Mouse (Mus musculus): ENCODE results near the gene Rbfox3. TPM values are rescaled to one million over a fixed set of nuclear protein-coding genes. Genes with fewer than 3 reads are reported as not detected.

The Rbfox3 gene
- total RNA-seq, 2 experiments from 2014 or later: not detected

DNA sequence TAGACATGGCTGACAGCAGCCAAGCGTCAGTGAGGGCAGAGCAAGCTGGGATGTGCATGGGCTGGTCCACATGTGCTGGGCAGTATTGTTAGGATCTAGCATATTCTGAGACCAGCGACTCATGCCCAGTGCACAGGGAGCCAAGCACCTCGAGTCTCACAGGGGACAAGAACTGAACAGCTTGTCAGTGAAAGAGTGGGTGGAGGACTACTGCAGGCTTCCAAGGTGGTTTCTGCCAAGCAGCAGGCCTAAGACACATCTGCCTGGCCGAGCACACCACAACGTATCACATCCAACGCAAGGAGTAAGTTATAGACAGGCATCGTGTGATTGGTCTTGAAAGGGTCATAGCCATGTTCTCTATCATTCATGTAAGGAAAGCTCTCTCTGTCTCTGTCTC lies 235.0 kb downstream of the Rbfox3 start:
- no peak for ATAC-seq (replicated peaks; ENCODE audit: poor library complexity)

DNA sequence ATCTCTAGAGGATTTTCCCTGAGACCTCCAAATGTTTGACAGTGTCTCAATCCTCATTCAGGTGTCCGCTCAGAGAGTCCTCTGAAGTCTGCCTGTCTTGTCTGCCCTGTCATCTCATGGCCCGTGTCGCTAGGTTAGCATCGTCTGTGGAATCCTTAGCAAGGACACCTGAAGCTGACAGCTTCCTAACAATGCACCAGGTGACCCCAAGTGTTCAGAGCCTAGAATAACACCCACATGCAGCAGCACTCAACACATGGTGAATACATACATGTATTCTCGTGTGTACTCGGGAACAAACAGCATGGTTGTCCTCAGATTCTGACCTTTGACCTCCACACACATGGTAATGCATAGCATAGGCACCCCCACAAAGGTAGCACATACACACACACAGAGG lies 239.4 kb downstream of the Rbfox3 start:
- no peak for ATAC-seq (replicated peaks; ENCODE audit: poor library complexity)

DNA sequence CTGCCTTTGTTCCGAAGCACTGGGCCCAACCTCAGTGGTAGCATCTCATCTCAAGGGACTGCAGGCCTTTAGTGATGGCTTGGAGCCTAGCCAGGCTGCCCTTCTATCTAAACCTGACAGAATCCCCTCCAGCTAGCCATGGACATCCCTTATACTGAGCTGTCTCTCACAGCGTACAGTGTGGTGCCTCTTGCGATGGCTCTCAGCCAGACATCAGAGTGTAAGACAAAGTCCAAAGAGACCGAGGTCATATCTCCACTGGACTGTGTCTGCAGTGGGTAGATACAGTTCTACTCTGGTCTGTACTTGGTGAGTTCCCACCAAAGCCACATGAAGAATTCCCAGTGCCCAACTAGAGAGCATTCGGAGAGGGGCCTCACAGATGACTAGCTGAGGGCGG lies 240.2 kb downstream of the Rbfox3 start:
- ATAC-seq (replicated peaks; ENCODE audit: poor library complexity): no peak

DNA sequence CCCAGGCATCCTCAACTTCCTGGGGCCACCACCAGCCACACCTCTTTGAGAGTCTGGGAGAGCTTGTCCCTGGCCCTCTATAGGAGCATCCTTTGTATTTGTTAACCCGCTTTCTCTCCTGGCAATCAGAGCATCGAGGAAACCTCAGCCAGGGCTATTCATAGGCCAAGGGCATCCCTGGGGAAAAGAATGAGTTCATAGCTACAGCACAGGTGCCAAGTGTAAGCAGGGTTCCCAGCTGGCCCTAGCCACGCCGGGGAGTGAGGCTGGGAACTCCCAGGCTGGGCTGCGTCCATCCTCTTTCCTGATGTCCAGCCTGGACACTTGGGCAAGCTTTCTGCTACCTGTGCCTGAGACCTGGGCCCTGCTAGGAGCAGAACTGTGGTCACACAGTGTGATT lies 241.6 kb downstream of the Rbfox3 start:
- no peak for ATAC-seq (replicated peaks; ENCODE audit: poor library complexity)

DNA sequence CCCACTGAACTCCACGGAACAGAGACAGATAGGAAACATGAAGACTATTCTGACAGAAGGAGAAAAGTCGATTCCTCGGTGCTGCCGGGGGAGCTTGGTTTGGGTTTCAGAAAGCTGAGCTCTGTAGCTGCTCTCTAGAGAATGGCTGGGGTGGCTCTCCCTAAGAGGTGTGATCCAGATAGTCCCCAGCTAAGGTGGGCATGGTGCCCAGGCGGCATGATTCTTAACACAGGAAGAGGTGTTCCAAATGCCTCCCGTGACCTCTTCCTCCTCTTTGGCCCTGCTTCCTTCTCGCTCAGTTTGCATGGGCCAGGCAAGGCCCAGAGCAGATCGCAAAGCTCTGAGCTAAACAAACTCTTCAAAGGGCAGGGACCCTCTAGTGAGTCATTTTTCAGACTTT lies 243.0 kb downstream of the Rbfox3 start:
- no peak for ATAC-seq (replicated peaks; ENCODE audit: poor library complexity)

DNA sequence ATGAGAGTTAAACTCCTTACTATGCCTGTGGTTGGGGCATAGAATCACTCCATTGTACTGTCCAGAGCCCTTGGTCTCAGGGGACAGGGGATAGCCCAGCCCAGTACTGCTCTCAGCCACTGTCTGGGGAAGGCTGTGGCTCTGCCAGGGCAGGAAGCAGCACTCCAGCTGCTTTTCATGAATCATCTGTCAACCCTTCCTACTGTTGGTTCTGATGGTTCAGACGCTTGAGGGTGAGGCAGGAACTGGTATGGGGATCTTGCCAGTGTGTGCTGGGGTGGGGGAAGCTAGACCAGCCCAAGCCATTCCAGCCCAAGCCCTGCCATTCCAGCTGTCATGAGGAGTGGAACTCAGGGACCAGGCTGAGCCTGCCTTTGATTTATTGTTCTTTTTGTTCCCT lies 243.5 kb downstream of the Rbfox3 start:
- ATAC-seq (replicated peaks; ENCODE audit: poor library complexity): no peak

DNA sequence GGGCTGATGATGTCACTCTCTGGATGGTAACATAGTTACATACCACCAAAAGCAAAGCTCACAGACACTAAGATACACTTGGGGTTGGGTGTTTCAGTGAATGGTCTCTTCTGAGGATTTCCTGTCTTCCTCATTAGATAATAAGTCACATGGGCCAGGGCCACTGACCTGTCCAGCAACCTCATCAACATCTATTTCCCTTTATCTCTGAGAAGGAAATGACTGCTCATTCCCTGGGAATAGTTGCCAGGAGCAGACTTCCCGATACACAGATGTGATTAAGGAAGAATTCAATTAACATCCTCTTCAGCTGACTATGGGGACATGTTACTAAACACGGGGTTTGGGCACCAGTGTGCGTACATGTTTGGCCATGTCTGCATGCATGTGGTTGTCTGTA lies 245.2 kb downstream of the Rbfox3 start:
- ATAC-seq (replicated peaks; ENCODE audit: poor library complexity): no peak

DNA sequence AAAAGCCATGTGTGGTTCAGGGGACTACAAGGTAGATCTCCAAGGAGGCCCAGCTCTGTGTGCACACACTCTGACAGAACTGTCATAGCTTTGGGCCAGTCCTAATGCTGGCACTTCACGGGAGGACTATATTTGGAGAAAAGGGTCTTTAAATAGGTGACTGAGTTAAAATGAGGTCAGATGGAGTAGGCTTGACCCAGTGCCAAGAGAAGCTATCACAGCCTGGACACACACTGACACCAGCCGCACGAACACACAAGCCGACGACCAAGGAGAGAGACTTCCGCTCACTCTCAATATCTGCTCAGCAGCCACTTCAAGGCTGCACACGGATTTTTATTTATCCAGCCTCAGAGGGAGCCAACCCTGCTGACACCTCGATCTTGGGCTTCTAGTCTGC lies 248.1 kb downstream of the Rbfox3 start:
- ATAC-seq (replicated peaks; ENCODE audit: poor library complexity): no peak

DNA sequence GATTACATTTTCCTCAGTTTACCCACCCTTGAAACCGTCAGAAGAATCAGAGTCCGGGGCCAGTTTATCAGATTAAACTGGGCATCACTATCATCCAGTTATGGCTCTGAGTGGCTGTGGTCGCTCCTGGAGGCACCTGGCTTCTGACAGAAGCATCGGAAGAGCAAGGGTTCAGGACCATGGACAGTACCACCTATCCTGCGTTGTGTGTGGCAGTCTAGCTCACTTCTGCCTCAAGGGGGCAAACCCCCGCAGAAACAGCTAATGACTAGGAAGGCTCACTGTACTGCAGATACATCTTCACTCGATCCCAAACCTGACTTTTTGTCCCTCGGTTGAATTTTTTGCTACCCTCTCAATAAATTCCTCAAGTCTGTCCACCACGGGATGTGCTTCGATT lies 252.1 kb downstream of the Rbfox3 start:
- peak; percentile 85 for ATAC-seq (replicated peaks; ENCODE audit: poor library complexity)

DNA sequence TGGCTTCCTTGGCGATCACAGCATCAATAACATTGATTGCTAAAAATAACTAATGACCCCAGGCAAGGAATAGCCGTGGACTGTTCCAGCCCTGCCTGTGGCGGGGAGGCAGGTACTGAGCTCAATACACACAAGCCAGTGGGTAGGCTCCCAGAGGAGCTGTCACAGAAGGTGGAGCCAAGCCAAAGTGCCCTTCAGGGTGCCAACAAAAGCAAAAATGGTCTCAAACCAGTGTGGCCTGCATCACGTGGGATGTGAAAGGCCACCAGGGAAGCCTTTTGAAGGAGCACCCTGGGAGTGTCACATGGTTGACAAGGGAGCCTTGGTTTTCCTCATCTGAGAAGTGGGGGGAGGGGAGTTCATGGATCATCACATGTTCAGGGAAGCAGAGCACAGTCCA lies 255.6 kb downstream of the Rbfox3 start:
- no peak for ATAC-seq (replicated peaks; ENCODE audit: poor library complexity)

DNA sequence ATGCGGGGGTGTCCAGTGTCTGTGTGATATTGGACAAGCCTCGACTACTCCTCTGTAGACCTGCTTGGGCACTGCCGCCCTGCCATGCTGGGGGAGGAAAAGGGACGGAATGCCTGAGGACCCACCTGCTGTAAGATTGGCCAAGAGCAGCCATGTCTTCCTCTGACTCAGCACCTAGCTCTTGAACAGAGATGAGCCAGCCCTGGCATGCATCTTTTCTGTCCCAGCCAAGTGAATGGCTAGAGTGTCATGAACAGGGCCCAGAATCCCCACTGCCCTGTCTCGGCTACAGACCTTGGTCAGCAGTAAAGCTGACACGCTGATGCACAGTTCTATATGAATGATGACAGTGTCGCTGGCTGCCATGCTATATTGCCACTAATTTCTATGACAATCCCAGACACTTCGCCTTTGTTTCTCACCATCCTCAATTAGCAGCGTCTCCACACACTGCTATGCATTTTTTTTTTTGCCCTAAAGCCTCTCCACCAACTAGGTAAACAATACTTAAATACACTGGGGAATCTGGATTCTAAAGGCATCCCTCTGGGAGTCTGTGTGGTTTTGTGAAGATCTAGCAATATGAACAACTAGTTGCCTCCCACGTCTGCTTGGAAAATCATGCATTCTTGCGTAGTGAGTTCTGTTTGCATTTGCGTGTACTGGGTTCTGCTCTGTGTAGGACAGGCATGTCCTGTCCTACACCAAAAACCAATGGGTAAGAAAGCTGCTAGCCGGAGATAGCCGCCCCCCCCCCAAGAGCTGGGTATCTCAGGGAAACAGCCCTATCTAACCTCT lies 257.7 kb downstream of the Rbfox3 start:
- ATAC-seq (replicated peaks; ENCODE audit: poor library complexity): no peak

DNA sequence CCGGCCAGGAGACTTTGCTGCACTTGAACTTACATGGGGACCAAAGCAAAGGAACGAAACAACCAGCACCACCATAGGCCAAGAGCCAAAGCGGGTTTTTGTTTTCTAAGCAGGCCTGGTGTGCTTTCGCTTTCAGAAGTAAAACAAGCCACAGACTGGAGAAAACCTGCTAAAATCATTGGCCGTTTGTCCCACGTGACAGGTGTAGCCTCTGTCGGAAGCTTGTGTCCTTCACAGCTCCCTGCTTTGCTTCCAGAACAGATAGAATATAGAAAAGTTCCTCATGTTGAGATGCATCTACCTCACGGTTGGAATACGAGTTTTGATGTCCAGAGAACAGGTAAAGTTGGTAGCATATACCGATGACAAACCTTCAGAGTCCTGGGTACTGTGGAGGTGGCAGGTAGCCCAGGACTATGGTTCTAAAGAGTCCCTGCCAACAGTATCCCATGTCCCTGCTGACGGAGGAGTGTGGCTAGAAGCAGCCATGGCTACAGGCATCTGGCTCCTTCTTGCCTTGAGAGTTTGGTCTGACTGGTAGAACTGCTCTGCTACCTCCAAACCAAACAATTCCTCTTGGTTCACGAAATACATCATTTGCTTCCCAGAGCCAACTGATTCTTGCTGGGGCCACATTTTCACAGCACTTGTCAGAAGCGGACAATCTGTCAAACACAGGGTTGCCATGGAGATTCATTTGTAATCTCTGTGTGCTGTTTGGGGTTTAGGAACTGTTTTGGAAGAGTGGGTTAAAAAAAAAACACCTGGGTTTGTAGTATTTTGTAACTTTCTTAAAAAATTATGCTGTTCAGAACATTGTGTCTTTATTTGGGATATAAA lies 258.8 kb downstream of the Rbfox3 start:
- no peak for ATAC-seq (replicated peaks; ENCODE audit: poor library complexity)

DNA sequence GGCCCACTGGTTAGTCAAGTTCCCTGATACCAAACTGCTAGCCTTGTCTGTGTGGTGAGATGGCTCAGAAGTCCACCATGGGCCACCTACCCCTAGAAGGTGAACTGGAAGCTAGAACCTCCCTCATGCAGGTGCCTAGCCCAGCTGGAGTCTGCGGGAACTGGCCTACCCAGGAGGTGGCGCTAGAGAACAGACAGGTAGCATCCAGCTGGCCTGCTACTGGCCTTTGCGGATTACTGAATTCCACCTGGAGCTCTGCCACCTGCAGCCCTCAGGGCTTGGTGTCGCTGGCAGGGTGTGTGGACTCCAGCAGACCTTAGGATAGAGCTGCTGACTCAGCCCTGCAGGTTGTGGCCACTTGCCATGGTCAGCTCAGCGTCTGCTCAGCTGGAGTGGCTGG lies 263.0 kb downstream of the Rbfox3 start:
- ATAC-seq (replicated peaks; ENCODE audit: poor library complexity): no peak

DNA sequence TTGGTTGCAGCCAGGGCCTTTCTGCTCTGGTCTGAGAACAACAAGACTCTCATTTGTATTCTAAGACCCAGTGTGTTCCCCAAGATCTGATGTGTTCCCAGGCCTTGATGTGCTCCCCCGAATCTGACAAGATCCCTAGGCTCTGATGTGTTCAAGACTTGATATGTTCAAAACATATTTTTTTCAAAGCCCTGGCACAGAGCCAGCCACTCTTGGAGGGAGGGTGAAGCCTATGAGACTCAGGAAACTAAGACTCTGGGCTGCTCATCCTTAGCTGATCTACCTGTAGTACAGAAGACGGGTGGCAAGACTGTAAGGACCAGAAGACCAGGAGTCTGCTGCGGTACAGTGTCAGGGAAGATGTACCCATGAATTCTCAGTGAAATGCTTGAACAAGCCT lies 264.5 kb downstream of the Rbfox3 start:
- ATAC-seq (replicated peaks; ENCODE audit: poor library complexity): no peak

DNA sequence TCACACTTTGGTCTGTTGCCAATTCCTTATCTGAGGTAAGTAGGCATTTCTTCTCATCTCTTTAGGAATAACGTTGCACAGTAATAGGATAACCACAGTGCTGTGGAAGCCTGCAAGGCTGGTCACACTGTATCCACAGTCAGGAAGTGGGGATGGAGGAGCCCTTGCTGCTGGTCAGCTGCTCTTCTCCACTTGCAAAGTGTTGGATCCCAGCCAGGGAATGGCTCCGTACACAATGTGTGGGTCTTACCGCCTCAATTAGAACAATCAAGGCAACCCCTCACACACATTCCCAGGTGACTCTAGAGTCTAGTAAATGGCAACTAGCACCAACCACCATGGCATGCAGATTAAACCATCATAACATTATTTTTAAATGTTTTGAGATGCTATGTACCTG lies 266.2 kb downstream of the Rbfox3 start:
- no peak for ATAC-seq (replicated peaks; ENCODE audit: poor library complexity)

DNA sequence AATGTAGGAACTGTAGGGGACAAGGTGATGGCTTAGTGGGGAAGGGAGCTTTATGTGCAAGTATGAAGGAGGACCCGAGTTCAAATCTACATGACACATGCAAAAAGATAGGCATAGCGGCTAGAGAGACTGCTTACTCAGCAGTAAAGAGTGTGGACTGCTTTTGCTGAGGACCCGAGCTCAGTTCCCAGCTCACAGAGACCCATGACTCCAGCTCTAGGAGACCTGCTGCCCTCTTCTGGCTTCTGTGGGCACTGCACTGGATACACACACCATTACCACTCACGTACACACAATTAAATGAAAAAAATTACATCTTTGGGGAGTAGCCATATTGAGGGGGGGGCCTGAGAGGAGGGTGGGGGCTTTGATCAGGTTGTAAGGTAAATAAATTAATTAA lies 270.7 kb downstream of the Rbfox3 start:
- no peak for ATAC-seq (replicated peaks; ENCODE audit: poor library complexity)

DNA sequence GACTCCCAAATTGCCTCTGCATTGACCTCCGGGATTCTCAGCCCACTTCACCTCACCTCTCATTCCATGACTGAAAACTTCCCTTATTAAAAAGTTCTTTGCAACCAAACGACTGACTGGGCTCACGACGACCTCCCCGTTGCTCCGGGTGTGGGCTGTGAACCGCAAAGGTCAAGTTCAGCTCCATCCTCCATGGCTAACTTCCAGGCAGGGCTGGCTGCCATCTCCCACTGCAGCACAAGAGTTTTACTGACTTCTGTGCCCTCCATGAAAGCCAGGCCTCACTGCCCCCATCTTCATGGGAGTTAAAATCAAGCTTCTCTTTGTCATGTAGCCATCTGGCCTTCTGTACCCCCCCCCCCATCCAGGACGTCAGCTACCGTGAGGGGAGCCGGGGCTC lies 273.7 kb downstream of the Rbfox3 start:
- no peak for ATAC-seq (replicated peaks; ENCODE audit: poor library complexity)

DNA sequence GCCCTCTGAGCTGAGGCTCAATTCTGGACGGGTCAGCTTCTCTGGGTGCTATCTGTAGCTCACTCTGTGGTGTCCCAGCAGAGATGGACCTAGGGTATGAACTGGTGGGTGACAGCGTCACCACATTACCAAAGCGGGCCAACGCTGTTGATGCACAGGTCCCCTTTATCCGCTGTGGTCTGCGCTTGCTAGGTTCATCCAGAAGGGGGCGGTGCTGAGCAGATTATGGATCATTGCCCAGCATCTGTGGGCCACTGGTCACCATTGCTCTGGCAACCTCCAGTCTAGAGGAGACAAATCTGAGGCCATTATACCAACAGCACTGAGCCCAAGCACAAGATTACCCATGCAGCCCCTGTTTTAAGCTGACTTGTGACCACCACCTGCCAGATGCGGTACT lies 276.8 kb downstream of the Rbfox3 start:
- no peak for ATAC-seq (replicated peaks; ENCODE audit: poor library complexity)

DNA sequence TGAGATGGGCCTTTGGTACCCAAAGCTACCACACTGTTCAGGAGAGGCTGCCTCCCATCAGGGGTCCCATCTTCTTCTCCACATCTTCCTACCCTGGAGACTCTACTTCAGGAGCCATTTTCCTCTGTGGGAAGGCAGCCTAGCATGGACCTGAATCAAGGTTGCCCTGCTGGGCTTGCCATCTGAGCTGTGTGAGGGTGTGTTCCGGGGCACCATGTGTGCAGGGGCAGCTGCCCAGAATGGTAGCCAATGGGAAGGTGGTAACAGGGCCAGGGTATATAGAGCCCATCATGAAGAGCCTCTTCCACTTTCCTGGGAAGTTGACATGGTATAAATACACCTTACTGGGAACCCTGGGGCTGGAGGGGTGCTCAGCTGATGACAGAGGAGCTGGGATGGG lies 281.7 kb downstream of the Rbfox3 start:
- ATAC-seq (replicated peaks; ENCODE audit: poor library complexity): no peak

DNA sequence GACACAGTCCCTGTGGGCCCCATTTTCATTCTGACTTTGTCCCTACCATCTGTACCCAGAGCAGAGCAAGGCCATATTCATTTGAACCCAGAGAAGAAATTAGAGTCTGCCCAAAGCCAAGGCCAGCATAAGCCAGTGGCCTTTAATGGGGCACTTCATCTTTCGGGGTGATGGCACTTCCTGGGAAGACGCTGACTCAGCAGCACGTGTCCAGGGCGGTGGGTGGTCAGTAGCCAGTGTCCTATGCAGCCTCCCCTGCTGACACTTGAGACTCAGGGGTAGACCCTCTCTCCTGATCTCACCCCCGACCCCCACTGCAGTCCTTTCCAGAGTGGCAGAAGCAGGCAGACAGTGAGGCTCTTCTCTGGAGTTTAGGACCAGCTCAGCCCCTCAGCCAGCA lies 283.9 kb downstream of the Rbfox3 start:
- ATAC-seq (replicated peaks; ENCODE audit: poor library complexity): no peak

DNA sequence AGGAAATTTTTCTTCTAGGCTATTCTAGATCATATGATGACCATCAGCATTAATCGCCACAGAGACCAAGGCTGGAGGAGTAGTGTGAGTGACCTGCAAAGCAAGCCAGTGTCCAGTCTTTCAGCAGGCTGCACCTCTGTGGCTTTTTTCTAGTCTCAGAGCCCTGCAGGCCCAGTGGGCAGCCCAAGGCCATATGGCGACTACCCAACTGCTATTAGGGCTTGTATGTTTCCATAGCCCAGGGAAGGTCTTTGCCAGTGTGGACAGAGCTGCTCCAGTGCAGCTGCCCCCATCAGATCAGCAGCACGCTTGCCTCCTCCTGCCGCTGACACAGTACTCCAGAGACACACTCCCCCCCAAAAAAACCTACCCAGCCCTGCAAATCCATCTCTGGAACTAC lies 290.5 kb downstream of the Rbfox3 start:
- no peak for ATAC-seq (replicated peaks; ENCODE audit: poor library complexity)

DNA sequence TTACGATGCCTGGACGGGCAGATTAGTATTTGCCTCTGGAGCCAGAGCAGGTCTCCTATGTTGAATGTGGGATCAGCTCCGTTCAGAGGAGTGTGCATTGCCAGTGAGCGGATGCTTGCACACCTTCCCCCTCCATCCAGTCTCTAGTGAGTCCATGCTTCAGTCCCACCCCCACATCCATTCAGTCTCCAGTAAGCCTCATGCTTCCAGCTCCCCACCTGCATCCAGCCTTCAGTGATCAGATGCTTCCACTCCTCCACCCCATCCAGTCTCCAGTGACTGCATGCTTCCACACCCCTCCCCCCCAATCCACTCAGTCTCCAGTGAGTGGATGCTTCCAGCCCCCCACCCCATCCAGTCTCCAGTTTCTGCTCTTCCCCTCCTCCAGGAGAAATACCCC lies 297.3 kb downstream of the Rbfox3 start:
- ATAC-seq (replicated peaks; ENCODE audit: poor library complexity): no peak
